Mouse (Mus musculus) forebrain, postnatal 0 days (tissue): ENCODE results near the gene 2010111I01Rik. TPM values are rescaled to one million over a fixed set of nuclear protein-coding genes. Genes with fewer than 3 reads are reported as not detected.
"Not testable (repeated sequence)": the region's sequence is repeated elsewhere in the genome, so short reads cannot be mapped to it uniquely, and the experiment has no call there.

Experiments used
- ATAC-seq: fragments of 200-750 bp; cut with Nextera tagmentation; 2 replicates; pipeline ENCODE4 v1.8.0; 2017; ENCODE audit warnings: mild to moderate bottlenecking, moderate library complexity
- DNase-seq: peaks from one replicate; pipeline ENCODE4 v3.0.0-alpha.2; 2015
- H3K27ac ChIP-seq: fragments of 300-500 bp; sonication (generic); 2 replicates; pipeline ENCODE4 v1.5.1; 2014; ENCODE audit warnings: low read depth, mild to moderate bottlenecking, antibody characterized with exemption, low read length, moderate library complexity, mixed read lengths
- H3K27me3 ChIP-seq: fragments of 300-500 bp; sonication (generic); 2 replicates; pipeline ENCODE4 v1.6.1; 2014; ENCODE audit warnings: mild to moderate bottlenecking, low read length, mixed read lengths; ENCODE audit not compliant: insufficient read depth
- H3K36me3 ChIP-seq: fragments of 300-500 bp; sonication (generic); 2 replicates; pipeline ENCODE4 v1.6.1; 2014; ENCODE audit warnings: mild to moderate bottlenecking, moderate library complexity; ENCODE audit not compliant: insufficient read depth
- H3K4me1 ChIP-seq: fragments of 300-500 bp; sonication (generic); 2 replicates; pipeline ENCODE4 v1.6.1; 2014; ENCODE audit warnings: antibody characterized with exemption; ENCODE audit not compliant: insufficient read depth
- H3K4me2 ChIP-seq: fragments of 300-500 bp; sonication (generic); 2 replicates; pipeline ENCODE4 v1.6.1; 2014; ENCODE audit warnings: low read depth, mild to moderate bottlenecking, moderate library complexity
- H3K4me3 ChIP-seq: fragments of 300-500 bp; sonication (generic); 2 replicates; pipeline ENCODE4 v1.5.1; 2014; ENCODE audit warnings: low read depth, low read length, mixed read lengths
- H3K9ac ChIP-seq: fragments of 300-500 bp; sonication (generic); 2 replicates; pipeline ENCODE4 v1.6.1; 2014; ENCODE audit warnings: mild to moderate bottlenecking
- H3K9me3 ChIP-seq: fragments of 300-500 bp; sonication (generic); 2 replicates; pipeline ENCODE4 v1.6.1; 2016; ENCODE audit warnings: low read length
- CTCF ChIP-seq: sonication (generic); IDR thresholded peaks from 2 replicates; pipeline ENCODE4 v1.5.1; 2016; ENCODE audit warnings: antibody characterized with exemption, control low read depth, low read depth
- WGBS: fragments of 180-500 bp; shearing (Covaris S2); extraction: QIAGEN DNeasy Blood & Tissue Kit; methylation state at CpG from one replicate; pipeline ENCODE4 v1.1.7; 2014; 5-methylcytosine and 5-hydroxymethylcytosine counted together
- polyA plus RNA-seq: library from polyadenylated mRNA; unstranded; fragments of >200 nt; fragmentation: Nextera tagmentation; extraction: Ambion mirVana; gene quantifications from 2 replicates; pipeline ENCODE4 v1.2.1, GENCODE M21; 2015
- total RNA-seq: library from RNA; depleted of rRNA; stranded (reverse); fragments of >200 nt; gene quantifications from 2 replicates; pipeline ENCODE4 v1.2.3, GENCODE M21; 2014

The 2010111I01Rik gene
- total and polyA plus RNA-seq, 2 experiments from 2014 or later, result 20.3 to 47.8 TPM

GRCm38 (mm10) chr13:62926479-62926878 lies 38.2 kb upstream of the 2010111I01Rik start:
- TF ChIP-seq CTCF, result peak; percentile 67
- ATAC-seq (peak; percentile 60; the same call in 1 of the 2 replicates), DNase-seq (peak; percentile 46)
- no peak overlapping the region for H3K4me2 ChIP-seq
- 60% methylated on average over 1 of the region's 1 CpGs for WGBS
- no peaks in the 10 kb centered on the region for H3K4me1 ChIP-seq
- no peaks in the 10 kb centered on the region for H3K36me3 ChIP-seq
- H3K27me3 ChIP-seq, result no peaks in the 10 kb centered on the region
- no peak overlapping the region for H3K27ac ChIP-seq
- H3K9ac ChIP-seq, result no peak overlapping the region
- no peaks in the 10 kb centered on the region for H3K9me3 ChIP-seq
- no peak overlapping the region for H3K4me3 ChIP-seq

GRCm38 (mm10) chr13:62927470-62927869 lies 37.2 kb upstream of the 2010111I01Rik start:
- Histone ChIP-seq H3K9ac (no peak overlapping the region), H3K27ac (no peak overlapping the region), H3K4me1 (no peaks in the 10 kb centered on the region), H3K9me3 (no peaks in the 10 kb centered on the region), H3K27me3 (no peaks in the 10 kb centered on the region), H3K36me3 (no peaks in the 10 kb centered on the region), H3K4me2 (no peak overlapping the region), H3K4me3 (no peak overlapping the region)
- 97% methylated on average over 1 of the region's 1 CpGs for WGBS
- no peak for TF ChIP-seq CTCF
- ATAC-seq, result no peak
- DNase-seq, result no peak

GRCm38 (mm10) chr13:62929144-62929543 lies 35.5 kb upstream of the 2010111I01Rik start:
- not testable (repeated sequence) for H3K27me3 ChIP-seq, ATAC-seq, H3K4me2 ChIP-seq, H3K9ac ChIP-seq, H3K9me3 ChIP-seq, DNase-seq, H3K4me1 ChIP-seq, H3K36me3 ChIP-seq, H3K27ac ChIP-seq, H3K4me3 ChIP-seq
- WGBS, result 98% methylated on average over 3 of the region's 3 CpGs

GRCm38 (mm10) chr13:62929766-62930389 lies 34.8 kb upstream of the 2010111I01Rik start:
- 35% methylated on average over 9 of the region's 9 CpGs for WGBS
- ATAC-seq (no peak), DNase-seq (no peak)

GRCm38 (mm10) chr13:62932452-62932851 lies 32.2 kb upstream of the 2010111I01Rik start:
- no peak for TF ChIP-seq CTCF
- ATAC-seq (no peak), DNase-seq (no peak)
- no peaks in the 10 kb centered on the region for H3K9me3 ChIP-seq
- no peaks in the 10 kb centered on the region for H3K4me1 ChIP-seq
- H3K4me2 ChIP-seq, result no peak overlapping the region
- H3K9ac ChIP-seq, result no peak overlapping the region
- H3K27ac ChIP-seq, result no peak overlapping the region
- no peak overlapping the region for H3K4me3 ChIP-seq
- 58% methylated on average over 4 of the region's 4 CpGs for WGBS
- H3K27me3 ChIP-seq, result no peaks in the 10 kb centered on the region
- no peaks in the 10 kb centered on the region for H3K36me3 ChIP-seq

More at GRCm38 (mm10) chr13:62929766-62930389, 34.8 kb upstream of the 2010111I01Rik start:
- TF ChIP-seq CTCF, result no peak
- Histone ChIP-seq H3K9me3 (no peaks in the 10 kb centered on the region), H3K4me2 (no peak overlapping the region), H3K4me3 (no peak overlapping the region), H3K9ac (no peak overlapping the region), H3K27me3 (no peaks in the 10 kb centered on the region), H3K27ac (no peak overlapping the region), H3K36me3 (no peaks in the 10 kb centered on the region), H3K4me1 (no peaks in the 10 kb centered on the region)

- Histone ChIP-seq H3K4me3 (no peak overlapping the region), H3K4me1 (no peaks in the 10 kb centered on the region), H3K27me3 (no peaks in the 10 kb centered on the region), H3K36me3 (no peaks in the 10 kb centered on the region), H3K9me3 (no peaks in the 10 kb centered on the region), H3K27ac (no peak overlapping the region), H3K9ac (no peak overlapping the region), H3K4me2 (no peak overlapping the region)
- no peak for TF ChIP-seq CTCF
- no peak for DNase-seq
- no peak for ATAC-seq
- 70% methylated on average over 3 of the region's 3 CpGs for WGBS
These were observed 25.3 kb upstream of the 2010111I01Rik start for GRCm38 (mm10) chr13:62939371-62939770.

GRCm38 (mm10) chr13:62939797-62940196 lies 24.9 kb upstream of the 2010111I01Rik start:
- Histone ChIP-seq H3K4me1 (no peaks in the 10 kb centered on the region), H3K4me2 (no peak overlapping the region), H3K27me3 (no peaks in the 10 kb centered on the region), H3K27ac (no peak overlapping the region), H3K36me3 (no peaks in the 10 kb centered on the region), H3K9ac (no peak overlapping the region), H3K9me3 (no peaks in the 10 kb centered on the region), H3K4me3 (no peak overlapping the region)
- TF ChIP-seq CTCF, result no peak
- ATAC-seq (no peak), DNase-seq (no peak)
- 83% methylated on average over 4 of the region's 4 CpGs for WGBS
